Mouse (Mus musculus) liver, embryonic 14.5 days (tissue): ENCODE measurements around the gene Wfikkn1.

Experiments
- CTCF ChIP-seq: IDR thresholded peaks from 2 replicates; pipeline ENCODE4 v1.5.1; 2016; ENCODE audit warnings: antibody characterized with exemption, low read depth, control low read depth
- EP300 ChIP-seq: IDR thresholded peaks from 2 replicates; pipeline ENCODE4 v1.6.1; 2016; ENCODE audit warnings: antibody characterized with exemption, low read depth

DNA sequence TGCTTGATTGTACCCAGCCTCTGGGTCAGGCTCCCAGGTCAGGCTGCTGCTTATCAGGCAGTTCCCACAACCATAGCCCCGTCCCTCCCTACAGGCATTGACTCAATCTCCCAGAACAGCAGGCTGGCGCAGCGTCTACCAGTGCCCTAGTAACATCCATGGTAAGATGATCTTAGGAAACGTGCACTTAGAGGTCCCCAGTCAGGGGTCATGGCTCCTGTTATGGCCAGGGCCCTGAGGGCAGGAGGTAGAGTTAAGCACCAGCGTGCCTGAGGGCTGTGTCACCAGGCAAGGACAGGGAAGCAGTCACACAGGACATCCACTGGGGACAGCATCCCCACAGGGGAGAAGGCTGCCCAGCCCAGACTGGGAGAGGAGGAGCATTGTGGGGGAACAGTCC lies 1.6 kb upstream of the Wfikkn1 start:
- TF ChIP-seq CTCF (peak; percentile 37), EP300 (no peak)
